ENCODE assay signal across 12 mouse cellular contexts in the genomic region with DNA sequence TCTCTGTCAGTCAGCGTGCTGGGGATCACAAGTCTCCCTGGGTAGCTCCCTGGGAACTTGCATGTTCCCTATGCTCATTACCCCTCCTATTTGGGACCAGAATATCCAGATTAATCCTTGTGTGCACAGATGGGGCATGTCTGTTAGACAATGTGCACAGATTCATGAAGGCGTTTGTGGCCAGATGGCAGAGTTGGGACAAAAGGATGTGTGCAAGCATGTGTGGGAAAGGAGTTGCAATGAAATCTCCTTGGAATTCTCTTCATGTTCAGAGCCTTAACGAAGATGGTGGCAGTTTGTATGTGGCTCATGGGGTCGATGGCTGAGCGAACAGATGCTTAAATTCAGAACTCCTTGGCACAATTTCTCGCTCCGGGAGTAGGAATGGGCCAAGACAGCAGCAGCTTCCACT.
DNase-seq lines count a peak whose midpoint lies in the region; ATAC-seq lines count a peak whose summit lies in the region.
"Had no signal": no experiment of that assay in that cellular context is flagged by ENCODE, and none has a peak within 500 bp of the region (broad histone marks: within the 10 kb centered on the region; RNA-seq: fewer than 3 reads in every experiment).

No protein-coding gene starts in this region.

- H3K27ac ChIP-seq in forebrain, embryonic 11.5 days (ENCODE audit: low read depth, low read length) = no peak overlapping the region
- no peak overlapping the region for H3K27ac ChIP-seq in forebrain, embryonic 10.5 days
- no peak overlapping the region for H3K27ac ChIP-seq in hindbrain, embryonic 15.5 days (replicated peaks)
- H3K27ac ChIP-seq: stomach, postnatal 0 days had no signal

- no peak overlapping the region for H3K4me3 ChIP-seq in forebrain, embryonic 11.5 days (ENCODE audit: low read depth, low read length)
- no peak overlapping the region for H3K4me3 ChIP-seq in forebrain, embryonic 10.5 days
- H3K4me3 ChIP-seq in hindbrain, embryonic 15.5 days = no peak overlapping the region
- H3K4me3 ChIP-seq: erythroblast, embryonic 14.5 days had no signal

- no peak overlapping the region for H3K4me2 ChIP-seq in forebrain, embryonic 11.5 days (ENCODE audit: low read depth, low read length, severe bottlenecking)
- H3K4me2 ChIP-seq in hindbrain, embryonic 15.5 days = no peak overlapping the region

- H3K36me3 ChIP-seq in forebrain, embryonic 11.5 days (ENCODE audit: control insufficient read depth, insufficient read depth, low read length) = no peaks in the 10 kb centered on the region
- no peaks in the 10 kb centered on the region for H3K36me3 ChIP-seq in forebrain, embryonic 10.5 days (replicated peaks)
- H3K36me3 ChIP-seq in hindbrain, embryonic 15.5 days = no peaks in the 10 kb centered on the region

- no peaks in the 10 kb centered on the region for H3K27me3 ChIP-seq in forebrain, embryonic 11.5 days (ENCODE audit: control insufficient read depth, insufficient read depth, low read length)
- H3K27me3 ChIP-seq in forebrain, embryonic 10.5 days (ENCODE audit: poor library complexity, severe bottlenecking) = no peaks in the 10 kb centered on the region
- H3K27me3 ChIP-seq in hindbrain, embryonic 15.5 days = no peaks in the 10 kb centered on the region

- no peak overlapping the region for H3K9ac ChIP-seq in forebrain, embryonic 11.5 days (ENCODE audit: low read length)
- H3K9ac ChIP-seq in hindbrain, embryonic 15.5 days = no peak overlapping the region

- H3K4me1 ChIP-seq in forebrain, embryonic 11.5 days (replicated peaks; ENCODE audit: control insufficient read depth, insufficient read depth, low read length) = no peaks in the 10 kb centered on the region
- H3K4me1 ChIP-seq in forebrain, embryonic 10.5 days = no peaks in the 10 kb centered on the region; the same call in 1 of the 2 replicates
- no peaks in the 10 kb centered on the region for H3K4me1 ChIP-seq in hindbrain, embryonic 15.5 days (replicated peaks)

- DNase-seq in forebrain, embryonic 11.5 days (ENCODE audit: low spot score) = no peak
- DNase-seq in forebrain, embryonic 10.5 days (ENCODE audit: extremely low spot score, low spot score) = no peak
- peak; percentile 2 to 71 for DNase-seq in left cerebral cortex, adult 9 months (ENCODE audit: low spot score in 2 of 2)
- DNase-seq in right cerebral cortex, postnatal 14 days = peak; percentile 17
- no peak for DNase-seq in gastrocnemius, postnatal 4 days (ENCODE audit: low spot score in 2 of 2)
- DNase-seq in kidney, adult 9 months = no peak
- no peak for DNase-seq in adrenal gland, adult 18-20 months (ENCODE audit: low spot score in 2 of 2)
- DNase-seq: kidney, postnatal 14 days; lung, adult 18-20 months had no signal

- no peaks in the 10 kb centered on the region for H3K9me3 ChIP-seq in forebrain, embryonic 11.5 days (ENCODE audit: control insufficient read depth, low read length)
- H3K9me3 ChIP-seq in forebrain, embryonic 10.5 days = no peaks in the 10 kb centered on the region
- H3K9me3 ChIP-seq in hindbrain, embryonic 15.5 days = no peaks in the 10 kb centered on the region

- WGBS in forebrain, embryonic 11.5 days = 80% methylated on average over 7 of the region's 7 CpGs
- WGBS in forebrain, embryonic 10.5 days = 90% methylated on average over 7 of the region's 7 CpGs
- 56% methylated on average over 7 of the region's 7 CpGs for WGBS in hindbrain, embryonic 15.5 days

- ATAC-seq in forebrain, embryonic 11.5 days (replicated peaks; ENCODE audit: low FRiP score) = peak; percentile 64; the same call in 1 of the 2 replicates
- peak; percentile 75; the same call in 1 of the 2 replicates for ATAC-seq in hindbrain, embryonic 15.5 days (ENCODE audit: low FRiP score, low read depth)

Comparison
In these comparisons a context has a peak if more than half of its experiments do, and no peak if none do; other contexts are left out.
1. DNase-seq: peak in left cerebral cortex, adult 9 months (2 of 2) and right cerebral cortex, postnatal 14 days (single experiment); none in forebrain, embryonic 11.5 days (single experiment), forebrain, embryonic 10.5 days (single experiment), gastrocnemius, postnatal 4 days (0 of 2), kidney, adult 9 months (single experiment) and adrenal gland, adult 18-20 months (0 of 2).